Mouse (Mus musculus): ENCODE measurements around the gene Vmn2r104. TPM values are rescaled to one million over a fixed set of nuclear protein-coding genes. Genes with fewer than 3 reads are reported as not detected.

Vmn2r104 gene
- total RNA-seq (2014; fragmentation: Nextera tagmentation) (not detected in 2 replicates), total RNA-seq (2017) (0.06 and 0.33 TPM in 2 replicates), polyA plus RNA-seq (2012) (not detected in 2 replicates)

DNA sequence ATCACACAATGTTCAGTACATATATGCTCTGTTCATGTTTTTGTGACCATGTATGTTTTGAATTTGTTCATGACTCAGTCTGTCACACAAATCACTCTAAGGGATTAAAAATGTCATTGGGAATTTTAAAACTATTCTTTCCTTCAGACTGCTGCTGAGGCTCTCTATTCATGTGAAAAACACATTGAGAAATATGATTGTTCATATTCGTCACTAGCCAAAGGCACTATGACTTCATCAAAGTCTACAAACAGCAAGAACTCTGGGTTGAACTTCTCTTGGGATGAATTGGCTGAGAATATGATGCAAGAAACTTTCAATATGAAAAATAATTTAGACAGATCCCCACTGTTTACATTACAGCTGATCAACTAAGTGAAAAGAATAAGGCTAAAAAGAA is at the start of gene Vmn2r104:
Gene Vmn2r104 (minus strand): TSS at position 101 of the 400 bp plus-strand sequence.
- H3K27me3 ChIP-seq (ENCODE audit: insufficient read depth, low read length) = no peaks in the 10 kb centered on the region
- ATAC-seq (ENCODE audit: extremely low read depth, insufficient number of reproducible peaks, low FRiP score, poor library complexity, severe bottlenecking) (no peak), DNase-seq (ENCODE audit: low spot score) (no peak)
- no peak within 1 kb of the TSS for H3K4me3 ChIP-seq (ENCODE audit: low read depth, low read length)
- peaks cover 8% of the 10 kb centered on the region; the same call in 1 of the 2 replicates for H3K9me3 ChIP-seq (replicated peaks)
- TF ChIP-seq GATA1 (IDR thresholded peaks at IDR 0.05; ENCODE audit: borderline replicate concordance, low read length) (no peak), TAL1 (conservative IDR thresholded peaks at IDR 0.05; ENCODE audit: low read depth, low read length) (no peak), POLR2AphosphoS5 (IDR thresholded peaks at IDR 0.05; ENCODE audit: insufficient replicate concordance, low read depth, low read length) (no peak), CTCF (IDR thresholded peaks at IDR 0.05; ENCODE audit: low read depth, low read length) (no peak), GATA2 (IDR thresholded peaks at IDR 0.05; ENCODE audit: borderline replicate concordance, low read depth, low read length) (no peak)
- H3K4me1 ChIP-seq (ENCODE audit: insufficient read depth, low read depth, low read length) = no peaks in the 10 kb centered on the region
- H3K36me3 ChIP-seq (replicated peaks) = no peaks in the 10 kb centered on the region

DNA sequence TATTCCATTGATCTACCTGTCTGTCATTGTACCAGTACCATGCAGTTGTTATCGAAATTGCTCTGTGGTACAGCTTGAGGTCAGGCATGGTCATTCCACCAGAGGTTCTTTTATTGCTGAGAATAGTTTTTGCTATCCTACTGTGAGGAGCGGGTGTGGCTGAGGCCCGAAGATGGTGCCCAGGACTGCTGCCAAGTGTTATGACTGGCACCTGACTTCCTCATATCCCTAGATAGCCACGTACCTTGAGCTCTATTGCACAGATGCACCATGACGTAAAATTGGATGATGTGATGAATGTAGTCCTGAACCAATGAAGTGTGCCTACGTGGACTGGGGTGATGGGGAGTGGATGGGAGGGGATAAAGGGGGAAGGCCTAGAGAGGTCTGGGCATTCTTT is 26.0 kb upstream of the Vmn2r104 start:
- ATAC-seq (ENCODE audit: extremely low read depth, insufficient number of reproducible peaks, low FRiP score, poor library complexity, severe bottlenecking) (no peak), DNase-seq (ENCODE audit: low spot score) (no peak)
- no peak overlapping the region for H3K4me3 ChIP-seq (ENCODE audit: low read depth, low read length)
- H3K36me3 ChIP-seq (replicated peaks) = no peaks in the 10 kb centered on the region
- 0 out of 2 replicates have a peak, but pooled peaks cover 2% of the 10 kb centered on the region for H3K9me3 ChIP-seq (replicated peaks)
- H3K4me1 ChIP-seq (ENCODE audit: insufficient read depth, low read depth, low read length) = no peaks in the 10 kb centered on the region
- no peaks in the 10 kb centered on the region for H3K27me3 ChIP-seq (ENCODE audit: insufficient read depth, low read length)
- TF ChIP-seq GATA2 (IDR thresholded peaks at IDR 0.05; ENCODE audit: borderline replicate concordance, low read depth, low read length) = no peak
- no peak for TF ChIP-seq CTCF (IDR thresholded peaks at IDR 0.05; ENCODE audit: low read depth, low read length)
- TF ChIP-seq TAL1 (conservative IDR thresholded peaks at IDR 0.05; ENCODE audit: low read depth, low read length) = no peak
- TF ChIP-seq GATA1 (IDR thresholded peaks at IDR 0.05; ENCODE audit: borderline replicate concordance, low read length) = no peak
- TF ChIP-seq POLR2AphosphoS5 (IDR thresholded peaks at IDR 0.05; ENCODE audit: insufficient replicate concordance, low read depth, low read length) = no peak

DNA sequence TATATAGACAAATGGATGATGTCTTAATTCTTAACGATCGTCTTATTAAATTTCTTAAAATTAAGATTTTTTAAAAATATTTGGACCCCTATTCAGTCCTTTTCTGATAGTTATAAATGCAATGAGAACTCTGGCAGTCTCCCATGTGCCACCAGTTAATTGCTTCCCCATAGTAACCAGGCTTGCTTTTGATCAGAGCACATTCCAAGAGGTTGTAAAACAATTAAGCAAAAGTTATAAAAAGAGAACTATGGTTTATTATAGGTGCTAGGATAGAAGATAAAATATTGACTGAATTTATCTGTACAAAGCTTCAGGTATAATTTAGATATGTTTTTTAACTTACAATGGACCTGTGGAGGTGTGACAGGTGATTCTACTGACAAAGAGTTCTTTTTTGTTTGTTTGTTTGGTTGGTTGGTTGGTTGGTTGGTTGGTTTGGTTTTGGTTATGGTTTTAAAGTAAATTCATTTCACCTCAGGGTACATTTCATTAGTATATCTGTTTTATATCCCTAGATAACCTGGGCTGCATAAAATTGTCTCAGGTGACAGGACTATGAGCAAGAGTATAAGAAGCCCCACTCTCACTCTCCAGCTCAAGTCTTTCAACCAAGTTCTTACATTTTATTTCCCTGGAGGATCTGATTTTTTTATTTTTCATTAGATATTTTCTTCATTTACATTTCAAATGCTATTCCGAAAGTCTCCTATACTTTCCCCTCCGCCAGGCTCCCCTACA is 23.7 kb upstream of the Vmn2r104 start:
- TF ChIP-seq TAL1 (conservative IDR thresholded peaks at IDR 0.05; ENCODE audit: low read depth, low read length) (no peak), GATA1 (IDR thresholded peaks at IDR 0.05; ENCODE audit: borderline replicate concordance, low read length) (no peak), GATA2 (IDR thresholded peaks at IDR 0.05; ENCODE audit: borderline replicate concordance, low read depth, low read length) (no peak), POLR2AphosphoS5 (IDR thresholded peaks at IDR 0.05; ENCODE audit: insufficient replicate concordance, low read depth, low read length) (no peak), CTCF (IDR thresholded peaks at IDR 0.05; ENCODE audit: low read depth, low read length) (no peak)

More for the DNA sequence above, 23.7 kb upstream of the Vmn2r104 start:
- no peak for DNase-seq (ENCODE audit: low spot score)
- ATAC-seq (ENCODE audit: extremely low read depth, insufficient number of reproducible peaks, low FRiP score, poor library complexity, severe bottlenecking) = no peak
- H3K4me3 ChIP-seq (ENCODE audit: low read depth, low read length) = no peak overlapping the region
- H3K27me3 ChIP-seq (ENCODE audit: insufficient read depth, low read length) = no peaks in the 10 kb centered on the region
- no peaks in the 10 kb centered on the region for H3K36me3 ChIP-seq (replicated peaks)
- no peaks in the 10 kb centered on the region for H3K4me1 ChIP-seq (ENCODE audit: insufficient read depth, low read depth, low read length)
- H3K9me3 ChIP-seq (replicated peaks) = 0 out of 2 replicates have a peak, but pooled peaks cover 2% of the 10 kb centered on the region

Other genes with a start within 250 kb of the Vmn2r104 start
- not detected in 2 replicates for gene Fpr-rs7, start 65.9 kb upstream of the Vmn2r104 start, total RNA-seq (2014; fragmentation: Nextera tagmentation)
- 0.23 TPM in 1 of 2 replicates, not detected in the other for gene Fpr-rs7, start 65.9 kb upstream of the Vmn2r104 start, total RNA-seq (2017)
- gene Fpr-rs7, start 65.9 kb upstream of the Vmn2r104 start, polyA plus RNA-seq (2012) = not detected in 2 replicates
- gene Fpr-rs6, start 134.8 kb upstream of the Vmn2r104 start, total RNA-seq (2014; fragmentation: Nextera tagmentation) = not detected in 2 replicates
- gene Fpr-rs6, start 134.8 kb upstream of the Vmn2r104 start, total RNA-seq (2017) = not detected in 2 replicates
- gene Fpr-rs6, start 134.8 kb upstream of the Vmn2r104 start, polyA plus RNA-seq (2012) = not detected in 2 replicates
- gene Vmn2r105, start 186.7 kb upstream of the Vmn2r104 start, total RNA-seq (2014; fragmentation: Nextera tagmentation) = not detected in 2 replicates
- 0.06 and 0.11 TPM in 2 replicates for gene Vmn2r105, start 186.7 kb upstream of the Vmn2r104 start, total RNA-seq (2017)
- gene Vmn2r105, start 186.7 kb upstream of the Vmn2r104 start, polyA plus RNA-seq (2012) = not detected in 2 replicates
- gene Vmn2r106, start 237.2 kb upstream of the Vmn2r104 start, total RNA-seq (2014; fragmentation: Nextera tagmentation) = not detected in 2 replicates
- gene Vmn2r106, start 237.2 kb upstream of the Vmn2r104 start, total RNA-seq (2017) = not detected in 2 replicates
- gene Vmn2r106, start 237.2 kb upstream of the Vmn2r104 start, polyA plus RNA-seq (2012) = not detected in 2 replicates

All from G1E (cell line).